Mouse (Mus musculus) megakaryocyte progenitor cell, adult 5-6 weeks (primary cell): ENCODE measurements around the gene Zfp940. TPM values are rescaled to one million over a fixed set of nuclear protein-coding genes. Genes with fewer than 3 reads are reported as not detected.
"Not testable (repeated sequence)": the region's sequence is repeated elsewhere in the genome, so short reads cannot be mapped to it uniquely, and the experiment has no call there.

Experiments used
- ATAC-seq: replicated peaks from 2 replicates; pipeline ENCODE4 v1.8.0; 2016; ENCODE audit warnings: mild to moderate bottlenecking, moderate TSS enrichment, inconsistent platforms; ENCODE audit not compliant: poor library complexity
- total RNA-seq, 2 experiments: library from RNA; stranded (forward) in 1 of 2; stranded (reverse) in 1 of 2; fragments of 157-497, 149-512 nt in 1 of 2; fragments of 200-1000 nt in 1 of 2; gene quantifications; 2 replicates each; pipeline versions ENCODE4 v1.2.3 to v1.2.4; 2015 to 2017

Gene Zfp940
- total RNA-seq (2015), result 3.3 TPM in 2 replicates
- 4.0 and 5.2 TPM in 2 replicates for total RNA-seq (2017)

GRCm38 (mm10) chr7:29853219-29853842 is at the start of gene Zfp940:
Zfp940 (minus strand) TSS chr7:29853669.
- ATAC-seq, result peak; percentile 100

- ATAC-seq, result no peak
These were observed 44.9 kb upstream of the Zfp940 start for GRCm38 (mm10) chr7:29898351-29898750.

DNA sequence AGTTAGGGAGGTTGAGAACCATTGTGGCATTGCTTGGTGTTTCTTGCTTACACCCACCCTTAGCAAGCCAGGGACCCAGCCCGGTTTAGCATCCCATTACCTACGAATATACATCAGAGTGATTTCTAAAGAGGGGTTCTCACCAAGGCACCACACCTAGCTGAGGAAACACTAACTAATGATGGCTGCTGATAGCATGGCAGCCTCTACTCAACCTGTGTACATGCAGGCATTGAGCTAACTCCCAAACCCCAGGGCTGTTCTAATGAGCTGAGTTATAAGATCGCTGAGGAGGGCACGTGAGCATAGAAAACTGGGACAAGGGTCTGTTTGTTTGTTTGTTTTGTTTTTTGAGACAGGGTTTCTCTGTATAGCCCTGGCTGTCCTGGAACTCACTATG is 39.3 kb upstream of the Zfp940 start:
- no peak for ATAC-seq

GRCm38 (mm10) chr7:29890501-29890900 is 37.0 kb upstream of the Zfp940 start:
- no peak for ATAC-seq

DNA sequence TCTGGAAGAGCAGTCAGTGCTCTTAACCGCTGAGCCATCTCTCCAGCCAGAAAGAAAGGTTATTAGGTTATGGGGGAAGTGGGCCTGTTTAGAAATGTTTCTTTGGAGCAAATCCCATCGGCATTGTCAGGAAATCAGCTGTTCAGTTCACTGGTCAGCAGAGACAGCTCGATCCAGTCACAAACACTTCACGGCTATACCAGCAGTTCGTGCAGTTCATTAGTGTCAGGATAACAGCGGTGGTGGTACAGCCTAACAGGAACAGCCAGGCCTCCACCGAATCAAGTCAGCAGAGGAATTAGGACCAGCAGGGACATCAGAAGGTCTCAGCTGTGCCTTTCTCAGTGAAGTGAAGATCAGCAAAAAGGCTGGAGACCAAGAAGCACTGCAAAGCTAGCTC is 27.4 kb upstream of the Zfp940 start:
- no peak for ATAC-seq

- no peak for ATAC-seq
These were observed 26.6 kb upstream of the Zfp940 start for GRCm38 (mm10) chr7:29880056-29880455.

- ATAC-seq, result not testable (repeated sequence)
These were observed 24.1 kb upstream of the Zfp940 start for GRCm38 (mm10) chr7:29877561-29877960.

DNA sequence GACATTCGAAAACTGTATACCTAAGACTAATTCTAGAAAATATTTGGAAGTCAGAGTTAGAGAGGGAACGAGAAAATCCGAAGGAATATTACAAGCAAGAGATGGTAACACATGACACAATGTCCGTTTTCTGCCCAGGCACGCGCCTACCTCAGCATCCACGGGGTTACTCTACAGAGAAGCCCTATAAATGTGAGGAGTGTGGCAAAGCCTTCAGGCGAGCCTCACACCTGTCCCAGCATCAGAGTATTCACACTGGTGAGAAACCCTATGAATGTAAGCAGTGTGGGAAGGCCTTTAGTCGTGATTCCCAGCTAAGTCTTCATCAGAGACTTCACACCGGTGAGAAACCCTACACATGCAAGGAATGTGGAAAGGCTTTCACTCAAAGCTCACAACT is 20.8 kb upstream of the Zfp940 start:
- no peak for ATAC-seq

GRCm38 (mm10) chr7:29861660-29862059 is 8.2 kb upstream of the Zfp940 start:
- 0 out of 2 replicates have a peak, but pooled peaks have one; percentile 33 for ATAC-seq

DNA sequence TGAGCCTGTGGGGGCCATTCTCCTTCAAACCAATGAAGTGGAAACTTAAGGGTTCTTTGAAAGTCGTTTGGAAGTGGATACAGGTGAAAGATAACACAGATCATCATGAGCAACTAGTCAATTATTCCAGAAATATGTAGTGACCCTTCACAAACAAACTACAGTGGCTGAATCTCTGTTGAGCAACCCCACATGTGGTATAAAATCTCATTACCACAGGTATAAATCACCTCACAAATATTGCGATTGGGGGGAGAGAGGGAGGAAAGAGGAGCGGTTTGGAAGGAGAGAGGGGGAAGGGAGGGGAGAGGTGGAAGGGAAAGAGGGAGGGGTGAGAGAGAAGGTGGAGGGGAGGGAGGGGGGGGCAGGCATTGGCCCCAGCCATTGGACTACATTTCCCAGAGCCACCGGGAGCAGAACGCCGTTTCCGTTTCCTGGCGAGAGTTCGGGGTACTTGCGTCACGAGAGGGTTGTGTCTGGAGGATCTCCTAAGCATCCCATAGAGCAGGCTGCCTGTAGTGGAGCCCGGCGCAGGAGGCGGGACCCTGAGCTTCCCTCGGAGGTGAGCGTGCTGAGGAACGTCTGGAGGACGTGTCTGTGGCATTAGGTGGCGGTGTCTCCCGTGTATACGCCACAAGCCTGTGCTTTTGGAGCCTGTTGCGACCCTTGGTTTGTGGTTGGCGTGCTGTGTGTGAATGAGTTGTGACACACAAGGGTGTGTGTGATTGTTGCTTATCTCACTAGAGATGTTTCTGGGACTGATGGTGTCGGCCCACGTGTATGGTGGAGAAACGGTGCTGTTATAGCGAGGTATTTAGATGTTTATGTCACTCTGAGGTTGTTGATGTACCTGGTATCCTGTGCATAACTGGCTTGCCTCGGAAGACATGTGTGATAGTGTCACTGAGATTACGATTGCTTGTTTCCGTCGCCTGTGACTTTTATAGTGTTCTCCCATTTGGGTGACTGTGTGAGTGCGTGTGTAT is 6.4 kb upstream of the Zfp940 start, which contains the start of gene Zfp420:
TSS of gene Zfp420 (plus strand) at position 448 of the 986 bp plus-strand sequence.
- peak; percentile 99 for ATAC-seq

GRCm38 (mm10) chr7:29852831-29853218 is 644 bp downstream of the Zfp940 start:
- no peak for ATAC-seq

GRCm38 (mm10) chr7:29844616-29845015 is 8.9 kb downstream of the Zfp940 start:
- ATAC-seq, result no peak

- no peak for ATAC-seq
These were observed 11.4 kb downstream of the Zfp940 start for GRCm38 (mm10) chr7:29842105-29842504.

DNA sequence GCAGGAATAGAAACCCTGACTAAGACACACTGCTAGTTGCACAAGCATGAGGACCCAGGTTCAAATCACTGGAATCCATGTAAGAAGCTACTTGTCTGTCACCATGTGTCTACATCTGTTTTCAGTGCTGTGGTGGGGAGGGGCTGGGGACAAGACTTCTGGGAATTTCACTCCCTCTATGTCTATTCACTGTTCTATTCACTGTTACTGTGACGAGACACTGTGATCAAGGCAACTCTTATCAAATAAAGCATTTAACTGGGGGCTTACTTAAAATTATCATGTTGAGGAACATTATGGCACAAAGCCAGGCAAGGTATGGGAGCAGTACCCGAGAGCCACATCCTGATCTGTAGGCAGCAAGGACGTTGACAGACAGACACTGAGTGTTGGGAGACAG is 14.2 kb downstream of the Zfp940 start:
- no peak for ATAC-seq

- peak; percentile 34; the same call in 1 of the 2 replicates for ATAC-seq
These were observed 16.7 kb downstream of the Zfp940 start for GRCm38 (mm10) chr7:29836816-29837215.

- ATAC-seq, result no peak
These were observed 23.7 kb downstream of the Zfp940 start for GRCm38 (mm10) chr7:29829804-29830203.

DNA sequence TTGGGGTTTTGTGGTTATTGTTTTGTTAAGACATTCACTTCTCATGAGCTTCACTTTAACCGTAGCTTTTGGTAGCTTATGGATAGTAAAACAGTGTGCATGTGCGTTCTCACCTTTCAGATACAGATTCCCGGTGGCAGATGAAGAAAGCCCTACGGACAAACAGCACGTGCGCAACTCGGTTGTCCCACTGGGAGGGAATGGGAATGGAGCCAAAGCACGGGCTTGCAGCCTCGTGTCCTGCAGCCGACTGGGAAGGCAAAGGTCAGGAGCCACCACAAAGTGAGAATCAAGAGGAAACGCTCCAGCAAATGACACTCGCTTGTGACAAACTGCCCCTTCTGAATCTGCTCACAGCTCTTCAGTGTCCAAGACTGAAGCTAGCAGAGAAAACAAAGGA is 25.5 kb downstream of the Zfp940 start:
- ATAC-seq, result no peak

DNA sequence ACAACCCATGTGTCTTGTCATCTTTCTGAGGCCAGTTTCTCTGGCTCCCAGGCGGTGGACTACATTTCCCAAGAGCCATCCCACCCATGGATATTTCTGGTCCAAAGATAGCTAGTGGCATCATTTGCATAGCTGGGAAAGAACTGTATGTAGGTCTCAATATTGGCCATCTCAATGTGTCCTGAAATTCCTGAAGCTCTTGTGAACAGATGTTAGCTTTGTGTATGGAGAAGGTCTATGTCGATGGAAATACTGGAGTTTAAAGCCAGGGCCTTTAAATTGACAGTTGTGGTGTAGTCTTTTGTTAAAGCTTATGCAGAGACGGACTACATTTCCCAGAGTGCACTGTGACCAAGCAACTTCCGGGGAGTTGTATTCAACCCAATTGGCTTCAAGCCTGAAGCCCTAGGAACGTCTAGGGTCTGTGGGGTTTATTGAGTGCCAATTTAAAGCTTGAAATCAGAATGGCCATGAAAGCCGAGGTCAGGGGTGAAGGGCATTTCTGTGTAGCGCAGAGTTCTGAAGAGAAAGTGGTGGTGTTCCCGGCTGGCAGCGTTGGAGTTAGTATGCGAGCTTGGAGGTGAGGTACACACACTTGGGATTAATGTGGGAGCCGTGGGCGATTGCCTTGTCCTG is 34.7 kb downstream of the Zfp940 start:
- peak; percentile 63 for ATAC-seq

DNA sequence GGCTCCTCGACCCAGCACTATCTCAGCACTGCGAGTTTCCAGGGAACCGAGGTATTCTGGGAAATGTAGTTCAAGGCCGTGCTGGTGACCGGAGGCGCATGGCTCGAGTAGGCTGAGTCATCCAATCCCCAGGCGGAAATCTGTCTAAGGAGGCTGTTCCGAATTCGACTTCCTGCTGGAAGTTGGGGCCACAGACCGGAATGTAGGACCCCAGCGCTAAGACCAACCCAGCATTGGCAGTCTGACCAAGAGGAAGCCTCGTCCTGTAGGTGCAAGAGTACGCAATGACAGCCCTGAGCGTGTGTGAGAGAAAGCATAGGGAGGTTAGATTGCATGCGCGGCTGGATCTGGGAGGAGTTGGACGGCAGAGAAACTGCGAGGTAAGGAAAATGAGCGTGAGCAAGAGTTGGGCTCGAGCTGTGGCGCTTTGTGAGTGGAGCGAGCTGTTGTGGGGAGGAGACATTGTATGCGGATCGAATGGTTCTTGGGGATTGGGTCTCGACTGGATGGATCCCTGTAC is 37.5 kb downstream of the Zfp940 start, which contains the start of gene Zfp790:
TSS of gene Zfp790 (plus strand) at position 205 of the 520 bp plus-strand sequence.
- ATAC-seq, result peak; percentile 83

DNA sequence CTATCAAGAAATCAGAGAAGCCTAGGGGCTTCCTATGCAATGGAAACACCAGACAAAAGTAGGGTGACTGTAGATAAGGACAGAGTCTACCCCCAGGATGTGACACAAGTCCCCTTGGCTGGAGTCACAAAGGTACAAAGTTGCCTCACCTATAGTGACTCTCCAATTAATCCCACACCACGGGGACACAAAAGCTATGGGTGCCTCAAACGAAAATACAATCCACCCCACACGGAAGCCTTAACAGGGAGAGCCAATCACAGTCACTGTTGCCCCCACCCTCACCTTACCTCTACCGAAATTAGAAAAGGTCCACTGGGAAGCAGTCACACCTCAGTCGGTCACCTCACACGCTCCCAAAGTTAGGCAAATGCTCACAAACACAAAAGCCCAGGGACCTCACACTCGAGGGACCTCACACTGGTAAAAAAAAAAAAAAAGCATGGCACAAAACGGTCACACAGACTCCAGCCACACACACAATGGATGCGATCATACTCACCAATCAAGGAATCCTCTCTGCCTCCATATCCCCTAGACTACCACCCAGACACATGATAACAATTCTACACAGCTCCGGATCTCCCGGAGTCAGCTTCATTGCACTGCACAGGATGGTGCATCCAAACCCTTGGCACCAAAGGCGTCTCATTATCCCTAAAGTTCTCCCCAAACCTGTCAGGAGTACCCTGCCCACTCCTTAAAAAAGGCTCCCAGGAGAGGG is 38.2 kb downstream of the Zfp940 start:
- peak; percentile 3; the same call in 1 of the 2 replicates for ATAC-seq
